Mouse (Mus musculus): ENCODE data around the gene Cyp2c70. TPM values are rescaled to one million over a fixed set of nuclear protein-coding genes. Genes with fewer than 3 reads are reported as not detected.
"Not testable (repeated sequence)": the region's sequence is repeated elsewhere in the genome, so short reads cannot be mapped to it uniquely, and the experiment has no call there.

The Cyp2c70 gene
- polyA plus RNA-seq, 1 experiment from 2014 or later: not detected

- Histone ChIP-seq H3K36me3 (ENCODE audit: insufficient read depth) (0 out of 2 replicates have a peak, but pooled peaks cover 3% of the 10 kb centered on the region), H3K4me2 (no peak overlapping the region), H3K4me3 (ENCODE audit: low read depth, low read length) (no peak overlapping the region), H3K9me3 (ENCODE audit: low read depth, low read length) (no peaks in the 10 kb centered on the region), H3K27me3 (ENCODE audit: insufficient read depth, low read length) (no peaks in the 10 kb centered on the region), H3K9ac (no peak overlapping the region), H3K27ac (ENCODE audit: low read depth) (no peak overlapping the region), H3K4me1 (ENCODE audit: insufficient read depth) (no peaks in the 10 kb centered on the region)
- peak; percentile 82 for TF ChIP-seq CTCF (IDR thresholded peaks at IDR 0.05; ENCODE audit: low read depth)
- ATAC-seq (ENCODE audit: insufficient read depth) (peak; percentile 62; the same call in 1 of the 2 replicates), DNase-seq (peak; percentile 88)
- WGBS: 59% methylated on average over 5 of the region's 5 CpGs
These were observed 38.1 kb upstream of the Cyp2c70 start for GRCm38 (mm10) chr19:40225102-40225760.

GRCm38 (mm10) chr19:40222307-40222706, 35.2 kb upstream of the Cyp2c70 start:
- H3K27ac ChIP-seq (ENCODE audit: low read depth); H3K4me2 ChIP-seq; ATAC-seq (ENCODE audit: insufficient read depth); H3K4me3 ChIP-seq (ENCODE audit: low read depth, low read length); H3K9ac ChIP-seq; H3K36me3 ChIP-seq (ENCODE audit: insufficient read depth); H3K27me3 ChIP-seq (ENCODE audit: insufficient read depth, low read length); DNase-seq; H3K4me1 ChIP-seq (ENCODE audit: insufficient read depth); H3K9me3 ChIP-seq (ENCODE audit: low read depth, low read length): not testable (repeated sequence)
- 94% methylated on average over 9 of the region's 9 CpGs for WGBS

GRCm38 (mm10) chr19:40220878-40221277, 33.7 kb upstream of the Cyp2c70 start:
- Histone ChIP-seq H3K4me2 (no peak overlapping the region), H3K9ac (no peak overlapping the region), H3K27me3 (ENCODE audit: insufficient read depth, low read length) (no peaks in the 10 kb centered on the region), H3K4me1 (ENCODE audit: insufficient read depth) (no peaks in the 10 kb centered on the region), H3K27ac (ENCODE audit: low read depth) (no peak overlapping the region), H3K9me3 (ENCODE audit: low read depth, low read length) (no peaks in the 10 kb centered on the region), H3K4me3 (ENCODE audit: low read depth, low read length) (no peak overlapping the region), H3K36me3 (ENCODE audit: insufficient read depth) (no peaks in the 10 kb centered on the region)
- no peak for TF ChIP-seq CTCF (IDR thresholded peaks at IDR 0.05; ENCODE audit: low read depth)
- ATAC-seq (ENCODE audit: insufficient read depth): no peak
- no peak for DNase-seq
- WGBS: 52% methylated on average over 5 of the region's 5 CpGs

- not testable (repeated sequence) for H3K4me3 ChIP-seq (ENCODE audit: low read depth, low read length); ATAC-seq (ENCODE audit: insufficient read depth); H3K27me3 ChIP-seq (ENCODE audit: insufficient read depth, low read length); H3K27ac ChIP-seq (ENCODE audit: low read depth); H3K4me1 ChIP-seq (ENCODE audit: insufficient read depth); H3K9me3 ChIP-seq (ENCODE audit: low read depth, low read length); H3K9ac ChIP-seq; H3K4me2 ChIP-seq; H3K36me3 ChIP-seq (ENCODE audit: insufficient read depth); DNase-seq
- WGBS: 67% methylated on average over 4 of the region's 4 CpGs
These were observed 15.8 kb upstream of the Cyp2c70 start for GRCm38 (mm10) chr19:40202947-40203346.

- DNase-seq (no peak), ATAC-seq (ENCODE audit: insufficient read depth) (no peak)
- Histone ChIP-seq H3K9me3 (ENCODE audit: low read depth, low read length) (no peaks in the 10 kb centered on the region), H3K4me3 (ENCODE audit: low read depth, low read length) (no peak overlapping the region), H3K4me2 (no peak overlapping the region), H3K4me1 (ENCODE audit: insufficient read depth) (no peaks in the 10 kb centered on the region), H3K36me3 (ENCODE audit: insufficient read depth) (no peaks in the 10 kb centered on the region), H3K9ac (no peak overlapping the region), H3K27ac (ENCODE audit: low read depth) (no peak overlapping the region), H3K27me3 (ENCODE audit: insufficient read depth, low read length) (no peaks in the 10 kb centered on the region)
- 90% methylated on average over 10 of the region's 10 CpGs for WGBS
- no peak for TF ChIP-seq CTCF (IDR thresholded peaks at IDR 0.05; ENCODE audit: low read depth)
These were observed 3.5 kb upstream of the Cyp2c70 start for GRCm38 (mm10) chr19:40190596-40190995.

GRCm38 (mm10) chr19:40183600-40183999, 3.5 kb downstream of the Cyp2c70 start:
- no peak for TF ChIP-seq CTCF (IDR thresholded peaks at IDR 0.05; ENCODE audit: low read depth)
- Histone ChIP-seq H3K4me2 (no peak overlapping the region), H3K27me3 (ENCODE audit: insufficient read depth, low read length) (no peaks in the 10 kb centered on the region), H3K4me1 (ENCODE audit: insufficient read depth) (no peaks in the 10 kb centered on the region), H3K36me3 (ENCODE audit: insufficient read depth) (no peaks in the 10 kb centered on the region), H3K4me3 (ENCODE audit: low read depth, low read length) (no peak overlapping the region), H3K9ac (no peak overlapping the region), H3K9me3 (ENCODE audit: low read depth, low read length) (no peaks in the 10 kb centered on the region), H3K27ac (ENCODE audit: low read depth) (no peak overlapping the region)
- DNase-seq (no peak), ATAC-seq (ENCODE audit: insufficient read depth) (no peak)
- 86% methylated on average over 5 of the region's 5 CpGs for WGBS

- TF ChIP-seq CTCF (IDR thresholded peaks at IDR 0.05; ENCODE audit: low read depth): no peak
- Histone ChIP-seq H3K27me3 (ENCODE audit: insufficient read depth, low read length) (no peaks in the 10 kb centered on the region), H3K27ac (ENCODE audit: low read depth) (no peak overlapping the region), H3K36me3 (ENCODE audit: insufficient read depth) (no peaks in the 10 kb centered on the region), H3K4me2 (no peak overlapping the region), H3K4me1 (ENCODE audit: insufficient read depth) (no peaks in the 10 kb centered on the region), H3K9ac (no peak overlapping the region), H3K9me3 (ENCODE audit: low read depth, low read length) (no peaks in the 10 kb centered on the region), H3K4me3 (ENCODE audit: low read depth, low read length) (no peak overlapping the region)
- ATAC-seq (ENCODE audit: insufficient read depth) (no peak), DNase-seq (no peak)
- 60% methylated on average over 4 of the region's 4 CpGs for WGBS
These were observed 8.8 kb downstream of the Cyp2c70 start for GRCm38 (mm10) chr19:40178311-40178710.

- not testable (repeated sequence) for ATAC-seq (ENCODE audit: insufficient read depth); H3K9ac ChIP-seq; H3K27ac ChIP-seq (ENCODE audit: low read depth); DNase-seq; H3K27me3 ChIP-seq (ENCODE audit: insufficient read depth, low read length); H3K9me3 ChIP-seq (ENCODE audit: low read depth, low read length); H3K4me1 ChIP-seq (ENCODE audit: insufficient read depth); H3K4me2 ChIP-seq; H3K4me3 ChIP-seq (ENCODE audit: low read depth, low read length); H3K36me3 ChIP-seq (ENCODE audit: insufficient read depth)
- WGBS: 84% methylated on average over 4 of the region's 4 CpGs
These were observed 18.7 kb downstream of the Cyp2c70 start for GRCm38 (mm10) chr19:40168391-40168790.

GRCm38 (mm10) chr19:40126996-40127395, 60.1 kb downstream of the Cyp2c70 start:
- 38% methylated on average over 2 of the region's 2 CpGs for WGBS

GRCm38 (mm10) chr19:40125165-40125564, 62.0 kb downstream of the Cyp2c70 start:
- H3K4me3 ChIP-seq (ENCODE audit: low read depth, low read length); H3K4me2 ChIP-seq; H3K4me1 ChIP-seq (ENCODE audit: insufficient read depth); DNase-seq; ATAC-seq (ENCODE audit: insufficient read depth); H3K27me3 ChIP-seq (ENCODE audit: insufficient read depth, low read length); H3K9ac ChIP-seq; H3K36me3 ChIP-seq (ENCODE audit: insufficient read depth); H3K27ac ChIP-seq (ENCODE audit: low read depth); H3K9me3 ChIP-seq (ENCODE audit: low read depth, low read length): not testable (repeated sequence)
- 77% methylated on average over 3 of the region's 3 CpGs for WGBS

More at GRCm38 (mm10) chr19:40126996-40127395, 60.1 kb downstream of the Cyp2c70 start:
- H3K4me2 ChIP-seq; H3K27me3 ChIP-seq (ENCODE audit: insufficient read depth, low read length); H3K4me1 ChIP-seq (ENCODE audit: insufficient read depth); H3K9me3 ChIP-seq (ENCODE audit: low read depth, low read length); H3K27ac ChIP-seq (ENCODE audit: low read depth); DNase-seq; H3K36me3 ChIP-seq (ENCODE audit: insufficient read depth); H3K9ac ChIP-seq; H3K4me3 ChIP-seq (ENCODE audit: low read depth, low read length); ATAC-seq (ENCODE audit: insufficient read depth): not testable (repeated sequence)

Data from lung, embryonic 14.5 days (tissue).